Mouse (Mus musculus): ENCODE results near the gene Ppil1. TPM values are rescaled to one million over a fixed set of nuclear protein-coding genes. Genes with fewer than 3 reads are reported as not detected.

Gene Ppil1
- polyA plus RNA-seq (2015; fragmentation: Nextera tagmentation; extraction: Ambion mirVana): 39.0 and 44.8 TPM in 2 replicates

GRCm38 (mm10) chr17:29263840-29264633 lies at the start of gene Ppil1:
Gene Ppil1 (minus strand): TSS chr17:29264186.

GRCm38 (mm10) chr17:29268682-29269348 lies 4.8 kb upstream of the Ppil1 start, which contains the start of gene BC004004:
Gene BC004004 (plus strand): TSS chr17:29268788.

GRCm38 (mm10) chr17:29237772-29238420 lies 26.1 kb downstream of the Ppil1 start, which contains the start of gene Cpne5:
Gene Cpne5 (minus strand): TSS chr17:29238167.

Other genes starting within 250 kb of the Ppil1 start
- 130 and 166 TPM in 2 replicates for gene Srsf3, start 231.6 kb downstream of the Ppil1 start, polyA plus RNA-seq (2015; fragmentation: Nextera tagmentation; extraction: Ambion mirVana)
- 506 and 575 TPM in 2 replicates for gene Cdkn1a, start 173.2 kb downstream of the Ppil1 start, polyA plus RNA-seq (2015; fragmentation: Nextera tagmentation; extraction: Ambion mirVana)
- gene Rab44, start 150.0 kb downstream of the Ppil1 start, polyA plus RNA-seq (2015; fragmentation: Nextera tagmentation; extraction: Ambion mirVana): 2.3 and 3.9 TPM in 2 replicates
- gene Cpne5, start 26.0 kb downstream of the Ppil1 start, polyA plus RNA-seq (2015; fragmentation: Nextera tagmentation; extraction: Ambion mirVana): 0.18 and 0.95 TPM in 2 replicates
- gene BC004004, start 4.6 kb upstream of the Ppil1 start, polyA plus RNA-seq (2015; fragmentation: Nextera tagmentation; extraction: Ambion mirVana): 105 and 115 TPM in 2 replicates
- gene Pi16, start 53.5 kb upstream of the Ppil1 start, polyA plus RNA-seq (2015; fragmentation: Nextera tagmentation; extraction: Ambion mirVana): 11.8 and 15.1 TPM in 2 replicates
- gene Mtch1, start 83.7 kb upstream of the Ppil1 start, polyA plus RNA-seq (2015; fragmentation: Nextera tagmentation; extraction: Ambion mirVana): 185 and 194 TPM in 2 replicates
- 4.5 and 5.5 TPM in 2 replicates for gene Fgd2, start 96.7 kb upstream of the Ppil1 start, polyA plus RNA-seq (2015; fragmentation: Nextera tagmentation; extraction: Ambion mirVana)
- 14.2 and 14.9 TPM in 2 replicates for gene Pim1, start 226.6 kb upstream of the Ppil1 start, polyA plus RNA-seq (2015; fragmentation: Nextera tagmentation; extraction: Ambion mirVana)

All from skeletal muscle tissue, postnatal 0 days (tissue).